Mouse (Mus musculus): Measurements from ENCODE around the gene Anapc16. TPM values are rescaled to one million over a fixed set of nuclear protein-coding genes. Genes with fewer than 3 reads are reported as not detected.

Anapc16 gene
- 124 and 142 TPM in 2 replicates for polyA plus RNA-seq (2021; fragmentation: Nextera tagmentation)
- long read RNA-seq, experiment 1, transcript Anapc16-205 (3 exons, 566 nt) = minor isoform, 6 of 89 reads
- long read RNA-seq, experiment 1, transcript Anapc16-201 (5 exons, 1,379 nt) = minor isoform, 6 of 89 reads
- long read RNA-seq, experiment 1, transcript Anapc16-204 (4 exons, 1,852 nt) = major isoform, 75 of 89 reads
- long read RNA-seq, experiment 1, partial matches to known transcripts = 2 of 89 reads
- long read RNA-seq, experiment 1, other reads (novel, unspliced or antisense) = 0 of 89 reads
- long read RNA-seq, experiment 2, transcript Anapc16-204 (4 exons, 1,852 nt) = major isoform, 89 of 101 reads
- long read RNA-seq, experiment 2, transcript Anapc16-201 (5 exons, 1,379 nt) = minor isoform, 5 of 101 reads
- long read RNA-seq, experiment 2, partial matches to known transcripts = 0 of 101 reads
- long read RNA-seq, experiment 2, other reads (novel, unspliced or antisense) = 1 of 101 reads

DNA sequence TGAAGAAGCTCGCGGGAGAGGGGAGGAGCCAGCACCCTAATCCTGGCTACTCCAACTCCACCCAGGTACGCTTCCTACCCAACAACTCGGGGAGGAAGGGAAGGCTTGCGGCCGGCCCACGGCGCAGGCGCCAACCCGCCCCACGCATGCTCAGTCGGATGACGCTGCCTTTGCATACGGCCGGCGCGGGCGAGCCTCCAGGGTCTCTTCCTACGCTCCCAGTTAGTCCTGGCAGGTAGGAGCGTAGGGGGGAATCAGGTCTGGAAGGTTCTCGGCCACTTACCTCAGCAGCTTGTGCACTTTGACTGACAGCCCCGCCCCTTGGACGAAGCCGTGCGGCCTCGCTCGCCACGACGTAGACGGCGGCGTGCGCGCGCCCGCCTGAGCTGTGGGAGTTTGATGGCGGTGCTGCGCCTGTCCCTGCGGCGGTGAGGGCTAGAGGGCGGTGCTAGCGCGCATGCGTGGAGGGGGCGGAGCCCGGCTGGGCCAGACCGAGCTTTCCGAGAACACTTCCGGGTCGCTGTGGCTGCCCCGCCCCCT is at the start of gene Anapc16, which contains the start of gene Ascc1:
Anapc16 (minus strand) TSS at position 463 of the 540 bp plus-strand sequence.
Ascc1 (plus strand) TSS at position 133 of the 540 bp plus-strand sequence.

GRCm38 (mm10) chr10:59951211-59952151 is 51.5 kb downstream of the Anapc16 start, which contains the start of gene Ddit4:
Gene Ddit4, minus strand, starts transcription at chr10:59951834.

Other genes with a start within 250 kb of the Anapc16 start
- gene Dnajb12, start 123.6 kb downstream of the Anapc16 start, polyA plus RNA-seq (2021; fragmentation: Nextera tagmentation) = 20.0 and 23.2 TPM in 2 replicates
- 2.1 and 2.6 TPM in 2 replicates for gene Ddit4, start 51.3 kb downstream of the Anapc16 start, polyA plus RNA-seq (2021; fragmentation: Nextera tagmentation)
- gene Ascc1, start 330 bp downstream of the Anapc16 start, polyA plus RNA-seq (2021; fragmentation: Nextera tagmentation) = 37.7 and 43.9 TPM in 2 replicates
- 117 and 133 TPM in 2 replicates for gene Spock2, start 103.1 kb upstream of the Anapc16 start, polyA plus RNA-seq (2021; fragmentation: Nextera tagmentation)
- gene Chst3, start 216.1 kb upstream of the Anapc16 start, polyA plus RNA-seq (2021; fragmentation: Nextera tagmentation) = 0.16 and 0.20 TPM in 2 replicates

All from layer of hippocampus, adult 6 months (tissue).